Mouse (Mus musculus) brain, embryonic 14.5 days (tissue): ENCODE measurements at regions not wholly inside any gene's neighbourhood (a gene's known extent, or its start where the extent isn't known, plus 50 kb on each side); places are given as distances from the start of the nearest gene placed in this dataset.

Experiments used
- DNase-seq: peaks from one replicate; pipeline ENCODE4 v3.0.0-alpha.2; 2011; ENCODE audit warnings: low read depth
- CTCF ChIP-seq: fragments of 200-500 bp; IDR thresholded peaks from 2 replicates; pipeline ENCODE4 v1.5.1; 2012; ENCODE audit warnings: inconsistent platforms, mild to moderate bottlenecking, moderate library complexity, borderline replicate concordance; ENCODE audit not compliant: insufficient read depth, insufficient read length; ENCODE audit errors: extremely low read depth
- POLR2A ChIP-seq: fragments of 200-500 bp; IDR thresholded peaks from 2 replicates; pipeline ENCODE4 v1.6.1; 2012; ENCODE audit warnings: mild to moderate bottlenecking, inconsistent platforms, borderline replicate concordance; ENCODE audit not compliant: poor library complexity, insufficient read depth, insufficient read length, severe bottlenecking; ENCODE audit errors: extremely low read depth

- peak; percentile 87 for DNase-seq
- TF ChIP-seq POLR2A = no peak
- TF ChIP-seq CTCF = no peak
These were observed 298.1 kb downstream of the Klf6 start for GRCm38 (mm10) chr13:6159412-6159811.

DNA sequence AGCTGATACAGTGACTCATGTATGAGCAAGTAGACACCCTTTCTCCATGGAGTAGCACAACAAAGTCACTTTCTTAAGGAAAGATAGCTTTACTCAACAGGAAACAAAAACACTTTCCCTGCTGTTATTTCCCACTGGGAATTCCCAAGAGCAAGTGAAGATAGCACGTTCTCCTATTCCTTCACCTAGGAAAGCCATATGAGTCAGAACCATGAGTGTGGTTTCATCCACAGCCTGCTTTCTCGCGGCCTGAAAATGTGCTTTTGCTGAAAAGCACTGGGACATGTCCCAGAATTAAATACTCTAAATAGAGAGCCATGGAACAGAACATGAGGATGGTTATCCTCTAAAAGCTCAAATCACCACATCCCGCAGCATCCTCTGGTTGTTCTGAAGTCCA is 304.6 kb downstream of the Klf6 start:
- TF ChIP-seq POLR2A = no peak
- TF ChIP-seq CTCF = no peak

DNA sequence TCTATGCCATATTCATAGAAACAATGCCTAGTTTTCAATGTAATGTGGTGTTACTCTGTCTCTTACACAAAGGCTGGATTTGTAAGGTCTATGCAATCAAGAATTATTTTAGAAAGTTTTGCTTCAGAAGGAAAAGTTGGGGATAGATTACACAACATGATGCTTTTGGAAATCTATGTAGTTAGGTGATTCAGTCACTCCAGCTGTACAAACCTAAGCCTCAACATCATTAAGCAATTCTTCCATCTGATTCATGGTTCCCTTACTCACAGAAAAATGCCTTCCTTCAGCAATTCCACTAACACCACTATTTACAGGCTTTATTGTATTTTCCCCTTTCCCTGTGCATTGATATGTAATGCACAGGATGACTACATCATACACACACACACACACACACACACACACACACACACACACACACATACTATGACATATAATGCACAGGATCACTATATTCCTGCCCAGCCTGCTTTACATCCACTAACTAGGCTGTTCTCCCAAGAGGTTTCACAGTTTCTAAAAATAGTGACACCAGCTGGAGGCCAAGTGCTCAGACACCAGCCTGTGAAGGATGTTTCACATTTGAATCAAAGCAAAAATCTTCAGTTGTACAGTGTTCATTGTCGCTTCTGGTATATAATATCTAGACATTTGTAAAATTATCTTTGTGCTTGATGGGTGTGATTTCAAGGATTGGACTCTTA is 305.9 kb downstream of the Klf6 start:
- peak; percentile 53 for DNase-seq
- TF ChIP-seq POLR2A = no peak

More for the DNA sequence above, 304.6 kb downstream of the Klf6 start:
- no peak for DNase-seq

GRCm38 (mm10) chr13:6173095-6173494 is 311.8 kb downstream of the Klf6 start:
- DNase-seq = peak; percentile 46
- TF ChIP-seq CTCF = no peak
- TF ChIP-seq POLR2A = no peak

GRCm38 (mm10) chr13:6178362-6179070 is 317.2 kb downstream of the Klf6 start:
- no peak for TF ChIP-seq CTCF
- TF ChIP-seq POLR2A = no peak
- DNase-seq = peak; percentile 61

- TF ChIP-seq CTCF (no peak), POLR2A (no peak)
- no peak for DNase-seq
These were observed 327.9 kb downstream of the Klf6 start for GRCm38 (mm10) chr13:6189133-6189532.

DNA sequence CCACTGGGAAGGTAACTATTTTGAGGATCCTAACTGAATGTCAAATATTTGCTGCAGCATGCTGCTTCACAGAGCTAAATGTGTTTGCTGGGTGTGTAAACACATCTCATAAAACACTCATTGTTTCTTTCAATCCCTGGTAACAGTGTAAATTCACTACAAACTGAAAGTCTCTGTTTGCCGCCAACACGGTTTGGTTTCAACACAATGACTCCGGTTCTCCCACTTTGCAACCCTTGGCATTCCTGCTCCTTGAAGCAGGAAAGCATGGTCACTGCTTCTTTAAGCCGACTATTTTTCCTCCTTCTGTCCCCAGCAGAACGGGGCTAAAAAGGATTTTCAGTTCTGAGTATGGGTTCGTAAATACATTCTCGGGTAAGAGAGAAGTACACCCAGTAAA is 328.3 kb downstream of the Klf6 start:
- TF ChIP-seq CTCF (no peak), POLR2A (no peak)
- DNase-seq = peak; percentile 50

DNA sequence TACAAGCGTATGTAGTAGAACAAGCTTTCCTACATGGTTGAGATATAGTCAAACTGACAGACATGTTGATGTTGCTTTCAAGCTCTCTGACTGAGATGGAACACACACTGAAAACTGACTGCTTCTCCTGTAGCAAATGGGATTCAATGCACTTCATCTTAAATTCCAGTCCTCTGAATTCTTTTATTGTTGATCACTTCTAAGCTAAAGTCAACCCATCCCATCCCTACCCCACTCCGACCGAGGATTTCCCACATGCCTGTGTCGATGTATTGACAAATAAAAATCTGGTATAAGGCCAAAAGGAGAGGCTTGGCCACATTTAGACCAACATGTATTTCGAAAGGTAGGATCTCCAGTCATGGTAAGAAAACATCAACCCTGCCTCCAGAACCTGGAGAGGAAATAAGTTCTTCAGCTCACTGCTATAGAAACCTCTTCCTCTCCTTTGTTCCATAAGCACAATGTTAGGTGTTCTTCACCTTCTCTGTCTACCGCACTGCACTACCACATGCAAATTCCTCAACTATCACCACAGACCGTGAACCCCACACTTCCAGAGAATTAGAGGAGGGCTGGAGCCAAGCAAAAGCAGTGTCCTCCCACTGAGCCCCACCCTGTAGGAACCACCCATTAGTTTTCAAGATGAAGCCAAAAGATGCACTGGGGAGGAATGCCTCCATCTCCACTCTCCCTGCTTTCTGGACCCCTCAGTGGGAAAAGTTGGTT is 330.1 kb downstream of the Klf6 start:
- DNase-seq = no peak
- TF ChIP-seq CTCF (no peak), POLR2A (no peak)

GRCm38 (mm10) chr13:6191915-6192295 is 330.6 kb downstream of the Klf6 start:
- TF ChIP-seq CTCF (no peak), POLR2A (no peak)
- DNase-seq = peak; percentile 36

DNA sequence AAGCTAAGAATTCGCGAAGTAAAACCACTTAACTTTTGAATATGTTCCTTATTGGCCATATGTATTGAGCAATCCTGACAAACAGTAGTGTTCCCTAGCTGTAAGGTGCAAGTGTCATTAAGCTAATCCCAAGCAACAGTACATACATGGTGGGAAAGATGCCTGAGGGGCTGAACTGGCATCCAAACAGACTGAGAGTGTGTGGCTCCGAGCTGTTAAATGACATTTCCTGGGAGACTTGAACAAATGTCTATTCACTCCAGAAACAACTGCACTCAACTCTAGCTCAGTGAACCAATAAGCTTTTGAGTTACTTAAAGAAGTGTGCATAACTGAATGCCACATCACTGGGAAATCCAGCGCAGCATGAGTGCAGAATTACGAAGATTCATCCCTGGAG is 335.4 kb downstream of the Klf6 start:
- no peak for TF ChIP-seq CTCF
- TF ChIP-seq POLR2A = no peak
- DNase-seq = peak; percentile 61

DNA sequence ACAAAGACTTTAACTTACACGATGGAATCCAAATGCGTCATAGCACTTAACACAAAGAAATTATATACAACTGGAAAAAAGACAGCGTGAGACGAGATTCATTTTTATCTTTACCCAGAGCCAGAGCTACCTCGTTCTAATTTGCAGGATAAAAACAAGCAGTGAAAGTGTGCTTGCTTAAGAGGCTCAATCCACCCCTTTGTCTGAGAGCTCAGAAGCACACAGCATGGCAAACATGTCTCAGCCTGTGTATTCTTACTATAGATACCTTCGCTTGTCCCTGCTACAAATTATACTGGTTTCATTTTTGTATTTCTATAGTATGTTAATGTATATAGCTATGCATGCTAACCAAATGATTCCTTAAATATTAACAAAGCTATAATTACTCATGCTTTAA is 337.8 kb downstream of the Klf6 start:
- peak; percentile 31 for DNase-seq
- TF ChIP-seq POLR2A (no peak), CTCF (no peak)

DNA sequence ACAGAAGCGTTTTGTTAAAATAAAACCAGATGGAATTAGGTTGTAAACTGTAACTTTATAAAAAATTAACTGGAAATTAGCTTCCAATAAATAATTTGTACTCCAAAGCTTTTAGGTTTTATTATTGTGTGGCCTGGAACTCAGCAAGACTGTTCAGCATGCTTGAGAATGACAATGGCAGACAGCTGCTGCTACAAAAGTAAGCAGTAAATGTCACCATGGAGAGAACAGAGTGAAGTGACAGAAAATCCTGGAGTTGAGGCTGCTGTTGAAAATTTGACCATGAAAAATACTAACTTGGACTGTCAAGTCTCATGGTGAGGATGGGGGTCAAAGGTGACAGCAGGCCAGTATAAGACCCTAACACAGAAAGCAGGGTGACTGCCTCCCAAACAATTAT is 340.2 kb downstream of the Klf6 start:
- TF ChIP-seq CTCF (no peak), POLR2A (no peak)
- no peak for DNase-seq

GRCm38 (mm10) chr13:6204801-6205200 is 343.1 kb upstream of the Pitrm1 start:
- no peak for TF ChIP-seq CTCF
- no peak for TF ChIP-seq POLR2A
- no peak for DNase-seq
